Mouse (Mus musculus) adrenal gland, adult 2 months (tissue): Measurements from ENCODE around the gene Kcne1. TPM values are rescaled to one million over a fixed set of nuclear protein-coding genes. Genes with fewer than 3 reads are reported as not detected.

ENCODE experiments used
- DNase-seq: peaks from one replicate; pipeline ENCODE4 v3.0.0; 2021
- polyA plus RNA-seq: library from polyadenylated mRNA; depleted of rRNA; stranded (reverse); fragments of >200 nt; gene quantifications from 2 replicates; pipeline ENCODE4 v1.2.3, GENCODE M21; 2012; rRNA removed
- total RNA-seq, 2 experiments: library from RNA; stranded (reverse); gene quantifications; 2 replicates each; pipeline ENCODE4 v1.2.3; 2021

Kcne1 gene
- total and polyA plus RNA-seq, 3 experiments = 0.17 TPM; not detected in 2

DNA sequence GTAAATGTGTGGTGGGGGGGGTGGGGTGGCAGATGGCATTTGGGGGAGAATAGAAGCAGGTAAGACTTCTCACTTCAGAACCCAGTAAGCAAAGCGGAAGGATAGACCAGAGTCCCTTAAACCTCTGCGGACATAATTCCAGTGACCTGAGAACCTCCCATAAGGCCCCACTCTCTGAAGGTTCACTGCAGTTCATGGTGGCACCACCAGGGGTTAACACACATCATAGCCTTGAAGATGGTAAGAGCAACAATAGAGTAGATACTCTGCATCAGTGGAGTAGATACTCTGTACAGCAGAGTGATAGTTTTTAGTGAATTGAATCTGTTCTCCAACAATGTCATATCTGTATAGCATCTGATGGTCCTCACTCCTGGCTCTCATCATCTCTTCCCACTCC, 53.7 kb downstream of the Kcne1 start:
- DNase-seq = no peak

DNA sequence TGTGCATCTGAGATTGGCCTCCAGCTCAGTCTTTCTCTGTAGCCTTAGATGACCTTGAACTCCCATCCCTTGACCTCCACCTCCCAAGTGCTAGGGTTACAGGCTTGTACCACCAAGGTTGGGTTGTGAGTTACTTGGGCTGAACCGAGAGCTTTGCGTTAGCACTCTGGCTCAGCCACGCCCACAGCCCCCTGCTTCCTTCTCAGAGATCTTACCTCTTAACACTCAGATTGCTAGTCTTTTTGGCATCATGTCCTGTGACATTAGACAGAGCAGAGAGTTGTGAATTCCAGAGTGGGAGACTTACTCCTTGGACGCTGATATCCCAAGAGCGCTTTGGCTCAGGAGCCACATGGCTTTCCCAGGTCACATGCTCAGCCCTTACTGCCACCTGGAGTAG, 56.8 kb downstream of the Kcne1 start:
- no peak for DNase-seq

DNA sequence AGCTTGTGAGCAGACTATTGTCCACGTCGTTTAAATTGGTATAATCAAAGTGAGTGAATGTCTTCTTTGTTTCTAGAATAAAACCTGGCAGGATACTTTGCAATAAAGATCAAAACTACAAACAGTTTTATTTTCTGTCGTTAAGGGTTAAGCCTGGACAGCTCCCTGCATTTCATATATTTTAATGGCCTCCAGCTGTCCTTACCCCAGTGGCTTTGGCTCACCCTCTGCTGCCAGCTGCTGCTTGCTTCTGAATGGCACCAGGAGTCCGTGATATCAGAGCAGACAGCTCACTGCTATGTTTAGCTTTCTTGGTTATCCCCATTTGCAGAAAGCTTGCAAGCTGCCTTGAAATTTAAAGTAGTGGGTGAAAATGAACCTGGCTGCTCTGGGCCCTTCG, 57.3 kb downstream of the Kcne1 start:
- peak; percentile 37 for DNase-seq

- no peak for DNase-seq
Measured at GRCm38 (mm10) chr16:92301412-92301806, 57.9 kb downstream of the Kcne1 start.

DNA sequence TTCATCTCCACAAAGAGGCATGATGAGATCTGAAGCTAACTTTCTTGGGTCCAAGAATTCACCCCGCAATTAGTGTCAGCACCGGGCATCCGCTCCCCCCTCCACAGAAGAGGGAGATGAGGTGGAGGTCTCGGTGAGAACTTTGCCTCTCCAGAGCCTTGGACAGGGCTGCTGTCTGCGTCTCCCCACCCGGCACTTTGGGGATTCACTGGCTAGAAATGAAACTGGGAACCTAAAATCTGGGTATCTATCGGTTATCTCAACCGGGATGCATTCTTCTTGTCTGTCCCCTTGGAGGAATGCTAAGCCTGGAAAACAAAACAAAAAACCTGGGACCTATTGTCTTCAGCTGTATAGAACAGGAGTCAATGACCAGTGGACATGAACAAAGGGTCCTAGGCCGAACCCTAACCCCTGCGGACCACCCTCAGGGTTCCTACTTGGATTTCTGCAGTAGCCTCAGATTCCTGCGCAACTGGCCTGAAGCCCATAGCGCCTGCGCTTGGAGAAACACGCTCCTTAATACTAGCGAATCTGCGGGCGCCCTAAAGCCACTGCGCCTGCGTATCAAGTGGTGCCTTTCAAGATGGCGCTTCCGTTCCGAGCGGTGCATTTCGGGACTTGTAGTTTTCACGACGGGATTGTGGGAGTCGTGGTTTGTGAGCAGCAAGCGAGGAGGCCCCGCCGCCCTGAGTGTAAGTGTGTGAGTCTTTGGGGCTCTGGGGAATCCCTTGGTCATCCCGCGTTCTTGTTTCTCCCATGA, 58.4 kb downstream of the Kcne1 start, which contains the start of gene Smim11:
Smim11 (plus strand) TSS at position 638 of the 763 bp plus-strand sequence.
- DNase-seq = peak; percentile 95

Other genes with a start within 250 kb of the Kcne1 start
- gene Kcne2, start 67.1 kb downstream of the Kcne1 start, total RNA-seq = not detected
- gene Kcne2, start 67.1 kb downstream of the Kcne1 start, polyA plus RNA-seq = not detected in 2 replicates
- gene Smim11, start 58.2 kb downstream of the Kcne1 start, total RNA-seq = 10 to 100 TPM; 69.5 to 72.8 TPM
- gene Smim11, start 58.2 kb downstream of the Kcne1 start, polyA plus RNA-seq = 75.0 and 78.7 TPM in 2 replicates
- gene Fam243, start 38.0 kb downstream of the Kcne1 start, total RNA-seq = not detected
- gene Fam243, start 38.0 kb downstream of the Kcne1 start, polyA plus RNA-seq = not detected in 2 replicates
- 10 to 100 TPM; 15.8 to 23.2 TPM for gene Rcan1, start 111.4 kb upstream of the Kcne1 start, total RNA-seq
- gene Rcan1, start 111.4 kb upstream of the Kcne1 start, polyA plus RNA-seq = 4.7 and 5.4 TPM in 2 replicates
- gene Clic6, start 126.3 kb upstream of the Kcne1 start, total RNA-seq = under 1 TPM in 1 of 2 experiments, not detected in 1; 0.55 TPM
- gene Clic6, start 126.3 kb upstream of the Kcne1 start, polyA plus RNA-seq = 0.08 and 0.21 TPM in 2 replicates